Mouse (Mus musculus) myocyte (in vitro differentiated cells): ENCODE data around the gene Bcl6b. TPM values are rescaled to one million over a fixed set of nuclear protein-coding genes. Genes with fewer than 3 reads are reported as not detected.

ENCODE experiments used
- H3K27me3 ChIP-seq: one replicate; pipeline ENCODE4 v1.6.1; 2011; ENCODE audit not compliant: control insufficient read depth, insufficient read depth, insufficient read length
- H3K36me3 ChIP-seq: one replicate; pipeline ENCODE4 v1.6.1; 2011; ENCODE audit not compliant: control insufficient read depth, insufficient read depth
- H3K4me2 ChIP-seq: one replicate; pipeline ENCODE4 v1.6.1; 2011; ENCODE audit warnings: low read depth, control low read depth
- H3K4me3 ChIP-seq: one replicate; pipeline ENCODE4 v1.5.1; 2011; ENCODE audit warnings: mild to moderate bottlenecking, control low read depth, moderate library complexity
- H3K79me2 ChIP-seq: one replicate; pipeline ENCODE4 v1.6.1; 2011; ENCODE audit not compliant: control insufficient read depth, insufficient read depth
- H3ac ChIP-seq: one replicate; pipeline ENCODE4 v1.6.1; 2011; ENCODE audit not compliant: control insufficient read depth, insufficient read length
- CEBPB ChIP-seq: IDR thresholded peaks from 2 replicates; pipeline ENCODE4 v1.6.1; 2011; ENCODE audit warnings: mild to moderate bottlenecking, moderate library complexity; ENCODE audit not compliant: poor library complexity, insufficient read depth, severe bottlenecking
- E2F4 ChIP-seq: IDR thresholded peaks from one replicate; pipeline ENCODE4 v1.6.1; 2011; ENCODE audit warnings: mild to moderate bottlenecking, control low read depth, moderate library complexity; ENCODE audit not compliant: insufficient read depth
- MAX ChIP-seq: IDR thresholded peaks from one replicate; pipeline ENCODE4 v1.6.1; 2011; ENCODE audit warnings: low read depth, mild to moderate bottlenecking, control low read depth
- MYOD1 ChIP-seq, 3 experiments: IDR thresholded peaks; one replicate each; pipeline ENCODE4 v1.6.1; 2011; ENCODE audit warnings: control low read depth in 2 of 3, low read depth in 2 of 3, mild to moderate bottlenecking in 2 of 3, moderate library complexity in 1 of 3; ENCODE audit not compliant: insufficient read length in 2 of 3, control insufficient read depth in 1 of 3
- MYOG ChIP-seq, 3 experiments: IDR thresholded peaks; one replicate each; pipeline ENCODE4 v1.6.1; 2011; ENCODE audit warnings: control low read depth in 2 of 3, low read depth in 2 of 3, mild to moderate bottlenecking in 2 of 3; ENCODE audit not compliant: insufficient read length in 2 of 3, control insufficient read depth in 1 of 3, insufficient read depth in 1 of 3
- POLR2A ChIP-seq: IDR thresholded peaks from one replicate; pipeline ENCODE4 v1.6.1; 2011; ENCODE audit warnings: low read depth, mild to moderate bottlenecking, control low read depth, moderate library complexity; ENCODE audit not compliant: insufficient read length
- POLR2AphosphoS2 ChIP-seq: IDR thresholded peaks from one replicate; pipeline ENCODE4 v1.6.1; 2011; ENCODE audit warnings: low read depth, control low read depth; ENCODE audit not compliant: insufficient read length
- REST ChIP-seq: IDR thresholded peaks from one replicate; pipeline ENCODE4 v1.6.1; 2011; ENCODE audit warnings: mild to moderate bottlenecking, control low read depth, moderate library complexity; ENCODE audit not compliant: insufficient read depth, insufficient read length
- SRF ChIP-seq: IDR thresholded peaks from one replicate; pipeline ENCODE4 v1.6.1; 2011; ENCODE audit warnings: low read depth; ENCODE audit not compliant: control insufficient read depth, insufficient read length
- TCF12 ChIP-seq: IDR thresholded peaks from one replicate; pipeline ENCODE4 v1.6.1; 2011; ENCODE audit warnings: mild to moderate bottlenecking, control low read depth; ENCODE audit not compliant: poor library complexity, insufficient read depth, severe bottlenecking
- TCF3 ChIP-seq: IDR thresholded peaks from one replicate; pipeline ENCODE4 v1.6.1; 2011; ENCODE audit warnings: low read depth, control low read depth; ENCODE audit not compliant: insufficient read length
- USF1 ChIP-seq: IDR thresholded peaks from one replicate; pipeline ENCODE4 v1.6.1; 2011; ENCODE audit warnings: low read depth, mild to moderate bottlenecking, control low read depth, moderate library complexity
- polyA plus RNA-seq: library from polyadenylated mRNA; unstranded; fragments of >200 nt; fragmentation: generic; extraction: Trizol; gene quantifications from one replicate; pipeline ENCODE4 v1.2.1, GENCODE M21; 2012; ENCODE audit warnings: missing spikeins

Gene Bcl6b
- polyA plus RNA-seq, 1 experiment: 2.8 TPM

- H3ac ChIP-seq: no peak overlapping the region
- no peaks in the 10 kb centered on the region for H3K79me2 ChIP-seq
Measured at GRCm38 (mm10) chr11:70191188-70191587, 38.4 kb downstream of the Bcl6b start.

GRCm38 (mm10) chr11:70189319-70190134 lies 40.1 kb downstream of the Bcl6b start:
- H3K36me3 ChIP-seq: no peaks in the 10 kb centered on the region
- H3K4me2 ChIP-seq: peak overlapping the region; percentile 95
- no peaks in the 10 kb centered on the region for H3K79me2 ChIP-seq
- TF ChIP-seq POLR2A: peak; percentile 54
- no peak for TF ChIP-seq REST
- no peak for TF ChIP-seq POLR2AphosphoS2
- TF ChIP-seq E2F4: no peak
- TF ChIP-seq CEBPB: 0 out of 2 replicates have a peak, but pooled peaks have one; percentile 63
- no peak for TF ChIP-seq TCF3
- no peak for TF ChIP-seq MYOD1 (IDR thresholded peaks at IDR 0.05; ENCODE audit: control insufficient read depth in 1 of 3, insufficient read length in 2 of 3, low read depth in 2 of 3)
- no peak for TF ChIP-seq MAX
- no peak for TF ChIP-seq TCF12
- no peak for TF ChIP-seq MYOG (IDR thresholded peaks at IDR 0.05; ENCODE audit: control insufficient read depth in 1 of 3, insufficient read depth in 1 of 3, insufficient read length in 2 of 3, low read depth in 2 of 3)
- TF ChIP-seq SRF: no peak
- peak; percentile 93 for TF ChIP-seq USF1
- H3K27me3 ChIP-seq: no peaks in the 10 kb centered on the region
- H3ac ChIP-seq: no peak overlapping the region
- no peak overlapping the region for H3K4me3 ChIP-seq

More at GRCm38 (mm10) chr11:70191188-70191587, 38.4 kb downstream of the Bcl6b start:
- no peak for TF ChIP-seq POLR2AphosphoS2
- TF ChIP-seq POLR2A: peak; percentile 31
- Histone ChIP-seq H3K4me2 (peak overlapping the region; percentile 58), H3K4me3 (no peak overlapping the region), H3K36me3 (no peaks in the 10 kb centered on the region), H3K27me3 (no peaks in the 10 kb centered on the region)

- no peak overlapping the region for H3K4me3 ChIP-seq
- H3ac ChIP-seq: no peak overlapping the region
- TF ChIP-seq MYOD1 (IDR thresholded peaks at IDR 0.05; ENCODE audit: control insufficient read depth in 1 of 3, insufficient read length in 2 of 3, low read depth in 2 of 3) (no peak), TCF3 (no peak), SRF (no peak), MYOG (IDR thresholded peaks at IDR 0.05; ENCODE audit: control insufficient read depth in 1 of 3, insufficient read depth in 1 of 3, insufficient read length in 2 of 3, low read depth in 2 of 3) (no peak), TCF12 (no peak), CEBPB (no peak), MAX (no peak), REST (no peak), POLR2AphosphoS2 (no peak), E2F4 (no peak), POLR2A (no peak), USF1 (no peak)
Measured at GRCm38 (mm10) chr11:70185120-70185519, 44.5 kb downstream of the Bcl6b start.

GRCm38 (mm10) chr11:70180496-70180895 lies 49.1 kb downstream of the Bcl6b start:
- no peak overlapping the region for H3K4me2 ChIP-seq
- no peak overlapping the region for H3K4me3 ChIP-seq
- H3K79me2 ChIP-seq: no peaks in the 10 kb centered on the region
- no peak overlapping the region for H3ac ChIP-seq
- no peaks in the 10 kb centered on the region for H3K27me3 ChIP-seq
- H3K36me3 ChIP-seq: no peaks in the 10 kb centered on the region
- TF ChIP-seq SRF (no peak), TCF12 (no peak), MYOG (IDR thresholded peaks at IDR 0.05; ENCODE audit: control insufficient read depth in 1 of 3, insufficient read depth in 1 of 3, insufficient read length in 2 of 3, low read depth in 2 of 3) (no peak), REST (no peak)

More at GRCm38 (mm10) chr11:70185120-70185519, 44.5 kb downstream of the Bcl6b start:
- H3K4me2 ChIP-seq: no peak overlapping the region
- H3K36me3 ChIP-seq: no peaks in the 10 kb centered on the region
- H3K27me3 ChIP-seq: no peaks in the 10 kb centered on the region
- no peaks in the 10 kb centered on the region for H3K79me2 ChIP-seq

GRCm38 (mm10) chr11:70179401-70179800 lies 50.2 kb downstream of the Bcl6b start:
- no peak overlapping the region for H3K4me2 ChIP-seq
- TF ChIP-seq TCF12 (no peak), E2F4 (no peak), REST (no peak)
- H3K36me3 ChIP-seq: no peaks in the 10 kb centered on the region

More at GRCm38 (mm10) chr11:70179401-70179800, 50.2 kb downstream of the Bcl6b start:
- Histone ChIP-seq H3K4me3 (no peak overlapping the region), H3ac (no peak overlapping the region), H3K79me2 (no peaks in the 10 kb centered on the region), H3K27me3 (no peaks in the 10 kb centered on the region)
